Mouse (Mus musculus) midbrain, embryonic 10.5 days (tissue): ENCODE results near the gene Spam1. TPM values are rescaled to one million over a fixed set of nuclear protein-coding genes. Genes with fewer than 3 reads are reported as not detected.

Experiments
- DNase-seq: peaks from one replicate; pipeline ENCODE4 v3.0.0-alpha.2; 2017; ENCODE audit warnings: low spot score
- H3K27ac ChIP-seq: fragments of 300-500 bp; sonication (generic); replicated peaks from 2 replicates; pipeline ENCODE4 v1.5.1; 2016; ENCODE audit warnings: mild to moderate bottlenecking
- H3K27me3 ChIP-seq: fragments of 300-500 bp; sonication (generic); 2 replicates; pipeline ENCODE4 v1.6.1; 2016; ENCODE audit warnings: low read depth, mild to moderate bottlenecking; ENCODE audit not compliant: poor library complexity, severe bottlenecking
- H3K36me3 ChIP-seq: fragments of 300-500 bp; sonication (generic); 2 replicates; pipeline ENCODE4 v1.6.1; 2016; ENCODE audit warnings: mild to moderate bottlenecking, moderate library complexity
- H3K4me1 ChIP-seq: fragments of 300-500 bp; sonication (generic); 2 replicates; pipeline ENCODE4 v1.6.1; 2016
- H3K4me3 ChIP-seq: fragments of 300-500 bp; sonication (generic); 2 replicates; pipeline ENCODE4 v1.5.1; 2016; ENCODE audit warnings: mild to moderate bottlenecking, moderate library complexity
- H3K9me3 ChIP-seq: fragments of 300-500 bp; sonication (generic); replicated peaks from 2 replicates; pipeline ENCODE4 v1.6.1; 2016; ENCODE audit warnings: mild to moderate bottlenecking
- WGBS: fragments of 180-500 bp; shearing (Covaris S2); methylation state at CpG from one replicate; pipeline ENCODE4 v1.1.7; 2016; 5-methylcytosine and 5-hydroxymethylcytosine counted together
- polyA plus RNA-seq: library from polyadenylated mRNA; unstranded; fragments of >200 nt; fragmentation: Nextera tagmentation; extraction: Ambion mirVana; gene quantifications from 2 replicates; pipeline ENCODE4 v1.2.1, GENCODE M21; 2016

Gene Spam1
- not detected in 2 replicates for polyA plus RNA-seq

DNA sequence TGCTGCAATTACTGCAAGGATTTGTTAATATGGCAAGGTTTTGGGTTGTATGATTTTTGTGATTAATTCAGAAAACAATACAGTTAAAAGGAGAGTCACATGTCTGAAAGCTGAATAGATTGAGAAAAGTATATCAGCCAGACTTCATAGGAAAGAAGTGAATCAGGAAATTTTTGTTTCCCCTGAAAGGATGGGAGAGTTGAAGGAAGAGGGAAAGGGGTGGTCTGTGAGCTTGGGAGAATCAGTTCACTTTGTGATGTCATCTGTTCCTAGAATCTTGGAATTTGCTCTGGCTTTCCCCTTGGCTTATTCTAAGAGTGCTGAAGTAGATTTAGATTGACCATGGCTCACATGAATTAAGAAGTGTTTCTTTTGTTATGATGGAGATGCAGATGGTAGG is at the start of gene Spam1:
Spam1 (plus strand) TSS at position 301 of the 400 bp plus-strand sequence.
- H3K9me3 ChIP-seq = no peaks in the 10 kb centered on the region
- DNase-seq = no peak
- H3K27me3 ChIP-seq = no peaks in the 10 kb centered on the region
- no peaks in the 10 kb centered on the region for H3K4me1 ChIP-seq
- no peak within 1 kb of the TSS for H3K4me3 ChIP-seq
- no peaks in the 10 kb centered on the region for H3K36me3 ChIP-seq
- H3K27ac ChIP-seq = no peak within 1 kb of the TSS

DNA sequence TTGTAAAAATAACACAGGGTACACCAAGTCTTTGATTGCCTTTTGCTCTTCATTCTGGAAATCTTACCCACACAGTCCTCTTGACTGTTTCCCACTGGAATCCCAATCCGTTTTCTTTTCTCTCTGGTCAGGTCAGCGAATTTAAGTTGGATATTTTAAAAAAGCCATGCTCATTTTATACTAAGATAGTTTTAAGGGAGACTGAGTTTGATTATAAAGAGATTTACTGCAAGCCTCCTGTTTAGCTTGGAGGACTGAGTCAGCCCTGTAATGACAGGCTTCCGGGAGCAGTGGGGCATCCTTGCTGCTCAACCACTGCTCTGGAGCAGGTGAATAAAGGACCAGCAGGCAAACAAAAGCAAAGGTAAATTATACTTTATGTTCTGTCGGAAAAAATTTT is 43.0 kb upstream of the Spam1 start, which contains the start of gene Hyal4:
Hyal4 (plus strand) TSS at position 301 of the 400 bp plus-strand sequence.
- 90% methylated on average over 4 of the region's 4 CpGs for WGBS
- Histone ChIP-seq H3K4me1 (peaks cover 6% of the 10 kb centered on the region), H3K9me3 (no peaks in the 10 kb centered on the region), H3K4me3 (no peak within 1 kb of the TSS), H3K27me3 (no peaks in the 10 kb centered on the region), H3K36me3 (no peaks in the 10 kb centered on the region), H3K27ac (no peak within 1 kb of the TSS)
- DNase-seq = no peak

DNA sequence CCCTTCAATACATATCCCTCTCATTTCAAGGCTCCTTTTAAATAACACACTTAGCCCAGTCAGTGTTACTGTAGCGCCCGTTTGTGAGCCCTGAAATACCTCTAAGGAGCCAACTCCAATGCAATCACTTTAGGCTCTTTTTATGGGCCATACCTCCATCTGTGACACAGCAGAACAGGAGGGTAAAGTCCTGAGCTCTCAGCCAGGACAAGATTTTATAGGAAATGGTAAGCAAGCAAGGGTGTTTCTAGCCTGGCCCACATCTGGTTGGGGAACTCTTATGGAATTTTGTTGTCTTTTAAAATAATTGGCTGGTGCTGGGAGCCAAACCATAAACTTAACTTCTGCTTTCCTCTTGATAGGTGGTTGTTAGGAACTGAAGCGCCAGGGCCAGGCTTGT is 31.7 kb upstream of the Spam1 start:
- Histone ChIP-seq H3K4me1 (no peaks in the 10 kb centered on the region), H3K36me3 (no peaks in the 10 kb centered on the region), H3K27me3 (no peaks in the 10 kb centered on the region), H3K4me3 (no peak overlapping the region), H3K27ac (no peak overlapping the region), H3K9me3 (peaks cover 8% of the 10 kb centered on the region; the same call in 1 of the 2 replicates)
- DNase-seq = no peak
- 86% methylated on average over 3 of the region's 3 CpGs for WGBS

DNA sequence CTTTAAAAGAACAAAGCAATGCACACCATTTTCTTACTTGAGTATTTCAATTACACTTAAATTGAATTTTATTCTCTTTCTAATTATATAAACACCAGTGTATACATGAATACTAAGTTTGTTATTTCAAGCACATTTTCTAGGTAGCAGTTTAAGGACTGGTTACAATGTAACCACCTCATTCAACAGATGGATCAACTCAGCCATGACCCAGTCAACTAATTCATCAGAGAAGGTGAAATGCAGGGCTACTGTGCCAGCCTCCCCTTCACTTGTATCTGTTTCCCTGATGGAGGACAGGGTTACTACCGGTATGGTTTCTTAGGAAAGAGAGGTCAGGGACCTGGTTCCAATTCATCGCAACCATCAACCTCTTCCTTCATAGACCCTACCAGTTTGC is 24.7 kb upstream of the Spam1 start:
- 97% methylated on average over 2 of the region's 2 CpGs for WGBS
- Histone ChIP-seq H3K36me3 (no peaks in the 10 kb centered on the region), H3K9me3 (no peaks in the 10 kb centered on the region), H3K27ac (no peak overlapping the region), H3K27me3 (no peaks in the 10 kb centered on the region), H3K4me3 (no peak overlapping the region), H3K4me1 (no peaks in the 10 kb centered on the region)
- no peak for DNase-seq

DNA sequence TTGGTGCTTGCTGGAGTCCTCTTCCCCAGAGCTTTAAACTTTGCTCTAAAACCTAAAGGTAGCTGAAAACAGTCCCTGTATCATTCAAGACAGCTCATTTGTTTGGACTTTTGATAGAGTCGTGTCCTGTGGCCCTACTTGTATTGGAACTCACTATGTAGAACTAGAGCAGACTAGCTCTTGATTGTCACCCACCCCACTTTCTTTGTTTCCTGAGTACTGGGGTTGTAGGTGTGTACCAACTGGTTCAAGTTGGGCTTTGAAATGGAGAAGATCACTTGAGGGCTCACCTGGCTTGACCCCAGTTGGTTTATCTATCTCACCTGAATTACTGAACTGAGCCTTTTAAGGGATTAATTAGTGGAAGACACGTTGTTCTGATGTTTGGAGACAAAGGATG is 11.8 kb upstream of the Spam1 start:
- Histone ChIP-seq H3K36me3 (no peaks in the 10 kb centered on the region), H3K9me3 (no peaks in the 10 kb centered on the region), H3K27ac (no peak overlapping the region), H3K4me3 (no peak overlapping the region), H3K27me3 (no peaks in the 10 kb centered on the region), H3K4me1 (no peaks in the 10 kb centered on the region)
- no peak for DNase-seq
- 63% methylated on average over 2 of the region's 2 CpGs for WGBS

DNA sequence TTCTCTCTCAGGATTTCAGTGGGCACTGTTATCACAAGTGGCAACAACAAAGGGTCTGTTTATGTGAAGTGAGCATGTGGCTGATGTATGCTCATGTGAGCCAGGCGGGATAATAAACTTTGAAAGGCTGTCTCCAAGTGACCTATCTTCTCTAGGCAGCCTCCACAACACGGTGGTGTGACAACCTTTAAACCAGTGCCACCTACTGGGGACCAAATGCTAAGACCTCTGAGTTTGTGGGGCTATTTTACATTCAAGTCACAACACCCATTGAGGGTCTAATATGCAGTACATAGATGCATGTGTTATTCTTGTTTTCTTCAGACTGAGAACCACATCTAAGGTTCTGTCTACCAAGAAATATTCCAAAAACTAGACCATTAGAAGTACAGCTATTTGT is 31.1 kb downstream of the Spam1 start:
- H3K9me3 ChIP-seq = no peaks in the 10 kb centered on the region
- H3K27me3 ChIP-seq = no peaks in the 10 kb centered on the region
- no peaks in the 10 kb centered on the region for H3K4me1 ChIP-seq
- WGBS = 53% methylated on average over 2 of the region's 2 CpGs
- H3K27ac ChIP-seq = no peak overlapping the region
- DNase-seq = no peak
- no peaks in the 10 kb centered on the region for H3K36me3 ChIP-seq
- H3K4me3 ChIP-seq = no peak overlapping the region

Other genes starting within 250 kb of the Spam1 start
- gene Lmod2, start 193.4 kb upstream of the Spam1 start, polyA plus RNA-seq = 0.15 TPM in 1 of 2 replicates, not detected in the other
- 60.9 and 62.0 TPM in 2 replicates for gene Wasl, start 126.2 kb upstream of the Spam1 start, polyA plus RNA-seq
- not detected in 2 replicates for gene Hyal6, start 57.9 kb upstream of the Spam1 start, polyA plus RNA-seq
- not detected in 2 replicates for gene Hyal4, start 42.9 kb upstream of the Spam1 start, polyA plus RNA-seq
- gene Hyal5, start 66.8 kb downstream of the Spam1 start, polyA plus RNA-seq = not detected in 2 replicates
- 1.3 and 1.4 TPM in 2 replicates for gene Tmem229a, start 165.1 kb downstream of the Spam1 start, polyA plus RNA-seq